Mouse (Mus musculus) neutrophil, adult 65 days (primary cell): Measurements from ENCODE around the gene Gm4216. TPM values are rescaled to one million over a fixed set of nuclear protein-coding genes. Genes with fewer than 3 reads are reported as not detected.

Experiments
- total RNA-seq: library from RNA; stranded (reverse); gene quantifications from 2 replicates; pipeline ENCODE4 v1.2.4, GENCODE M21; 2023

The Gm4216 gene
- total RNA-seq = not detected in 2 replicates

GRCm38 (mm10) chr7:23019823-23020222, at the start of gene Gm4216:
Gm4216 (minus strand) TSS chr7:23019923.

GRCm38 (mm10) chr7:23067356-23067755, 47.6 kb upstream of the Gm4216 start, which contains the start of gene Gm8720:
Gm8720 (minus strand) TSS chr7:23067456.

GRCm38 (mm10) chr7:23055240-23055639, 35.5 kb upstream of the Gm4216 start, which contains the start of gene Vmn1r163:
Vmn1r163 (plus strand) TSS chr7:23055540.

GRCm38 (mm10) chr7:22984573-22984972, 35.1 kb downstream of the Gm4216 start, which contains the start of gene Gm4214:
Gm4214 (minus strand) TSS chr7:22984673.

Other genes with a start within 250 kb of the Gm4216 start
- not detected in 2 replicates for gene Vmn1r158, start 229.1 kb downstream of the Gm4216 start, total RNA-seq
- not detected in 2 replicates for gene Vmn1r159, start 176.3 kb downstream of the Gm4216 start, total RNA-seq
- gene Vmn1r160, start 148.7 kb downstream of the Gm4216 start, total RNA-seq = not detected in 2 replicates
- not detected in 2 replicates for gene Gm4214, start 35.2 kb downstream of the Gm4216 start, total RNA-seq
- gene Vmn1r163, start 35.6 kb upstream of the Gm4216 start, total RNA-seq = not detected in 2 replicates
- gene Gm8720, start 47.5 kb upstream of the Gm4216 start, total RNA-seq = not detected in 2 replicates
- not detected in 2 replicates for gene Gm10662, start 124.6 kb upstream of the Gm4216 start, total RNA-seq
- gene Vmn1r165, start 197.4 kb upstream of the Gm4216 start, total RNA-seq = not detected in 2 replicates
- not detected in 2 replicates for gene Vmn1r166, start 231.8 kb upstream of the Gm4216 start, total RNA-seq